Mouse (Mus musculus) urinary bladder, adult 18-20 months (tissue): ENCODE data around the gene Tmem234.

Experiments used
- DNase-seq, 2 experiments: peaks; one replicate each; pipeline ENCODE4 v3.0.0; 2022; ENCODE audit warnings: low spot score in 2 of 2, mixed read lengths in 2 of 2

The Tmem234 gene

DNA sequence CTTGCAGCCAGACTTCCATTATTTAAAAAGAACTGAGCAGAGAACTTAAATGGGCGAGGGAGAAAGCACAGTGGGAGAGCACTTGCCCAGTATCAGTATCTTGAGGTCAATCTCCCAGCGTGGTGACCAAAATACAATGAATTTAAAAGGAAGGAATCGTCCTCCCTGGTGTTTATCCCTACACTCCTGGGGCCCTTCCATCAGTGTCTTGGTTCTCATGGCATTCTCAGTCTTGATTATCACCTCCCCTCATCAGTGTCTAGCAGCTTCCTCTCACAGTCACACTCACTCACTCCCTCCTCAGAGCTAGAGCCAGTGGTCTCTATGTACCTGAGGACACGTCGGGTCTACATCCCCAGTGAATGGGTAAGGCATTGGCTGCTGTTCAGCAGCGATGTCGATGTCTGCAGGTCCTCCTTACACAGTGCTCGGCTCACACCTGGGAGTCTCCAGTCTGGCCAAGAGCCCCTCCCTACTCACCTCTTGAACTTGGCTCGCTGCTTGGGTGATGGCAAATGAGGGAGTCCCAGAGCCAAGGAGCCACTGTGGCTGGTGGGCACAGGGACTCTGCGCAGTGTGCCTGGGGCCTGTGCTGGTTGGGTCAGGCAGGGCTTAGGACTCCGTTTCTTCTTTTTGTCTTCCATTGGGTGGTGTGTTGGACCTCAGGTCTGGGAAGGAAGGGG, 21.8 kb downstream of the Tmem234 start:
- no peak for DNase-seq

DNA sequence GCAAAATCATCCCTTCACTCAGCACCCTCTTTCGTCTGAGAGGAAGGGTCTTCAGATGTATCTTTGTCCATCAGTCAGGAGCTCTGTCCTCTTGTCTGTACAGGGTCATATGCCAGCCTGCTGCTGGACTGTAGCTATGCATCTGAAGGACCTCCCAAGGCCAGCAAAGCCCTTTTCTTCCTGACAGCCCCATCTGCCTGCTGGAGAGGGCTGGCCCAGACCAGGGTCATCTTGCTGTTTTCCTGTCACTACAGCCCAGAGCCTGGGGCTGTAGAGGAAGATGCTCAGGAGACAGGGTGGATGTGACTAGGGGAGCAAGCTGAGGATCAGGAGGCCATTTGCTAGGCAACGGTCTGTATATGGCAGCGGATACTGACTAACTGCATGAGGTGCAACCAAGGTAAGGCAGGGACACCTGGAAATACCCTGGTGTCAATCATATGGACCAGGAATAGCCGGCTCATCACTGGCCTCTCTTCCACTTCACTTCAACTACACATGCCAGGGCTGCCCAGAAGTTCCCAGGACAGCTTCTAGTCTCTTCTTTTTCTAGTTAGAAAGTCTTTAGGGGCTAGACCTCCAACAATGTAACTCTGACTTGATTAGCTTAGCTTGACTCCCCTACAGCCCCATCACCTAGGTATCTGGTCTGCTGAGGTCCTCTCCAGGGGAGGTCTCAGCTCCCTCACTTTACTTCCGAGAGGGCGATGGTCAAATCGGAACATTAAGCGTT, 22.5 kb downstream of the Tmem234 start:
- DNase-seq = no peak

DNA sequence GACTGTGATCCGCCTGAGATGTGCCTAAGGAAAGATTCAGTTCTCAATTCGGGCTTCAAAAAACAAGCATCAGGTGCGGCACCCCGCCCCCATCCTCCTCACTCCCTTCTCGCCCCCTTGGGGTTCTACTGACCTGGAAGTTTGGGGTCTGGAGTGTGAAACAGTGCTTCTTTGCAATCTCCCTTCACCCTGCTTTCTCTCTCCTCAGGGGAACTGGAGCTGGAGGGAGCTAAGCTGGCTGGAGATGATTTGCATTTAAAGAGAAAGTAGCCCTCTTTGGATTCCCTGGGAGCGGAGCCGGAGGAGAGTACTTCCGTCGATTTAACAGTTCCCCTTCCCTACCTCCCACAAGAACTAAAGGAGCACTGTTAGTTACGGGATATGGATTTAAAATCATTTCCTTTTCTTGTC, 23.2 kb downstream of the Tmem234 start, which contains the start of gene Ccdc28b:
Ccdc28b (minus strand) TSS at position 267 of the 411 bp plus-strand sequence.
- DNase-seq = peak in 1 of 2 experiments; percentile 35

- DNase-seq = peak; percentile 43 to 82
Observed at GRCm38 (mm10) chr4:129624281-129625028, 24.0 kb downstream of the Tmem234 start.

GRCm38 (mm10) chr4:129625029-129625370, 24.5 kb downstream of the Tmem234 start:
- no peak for DNase-seq

GRCm38 (mm10) chr4:129625496-129625895, 25.0 kb downstream of the Tmem234 start:
- no peak for DNase-seq

DNA sequence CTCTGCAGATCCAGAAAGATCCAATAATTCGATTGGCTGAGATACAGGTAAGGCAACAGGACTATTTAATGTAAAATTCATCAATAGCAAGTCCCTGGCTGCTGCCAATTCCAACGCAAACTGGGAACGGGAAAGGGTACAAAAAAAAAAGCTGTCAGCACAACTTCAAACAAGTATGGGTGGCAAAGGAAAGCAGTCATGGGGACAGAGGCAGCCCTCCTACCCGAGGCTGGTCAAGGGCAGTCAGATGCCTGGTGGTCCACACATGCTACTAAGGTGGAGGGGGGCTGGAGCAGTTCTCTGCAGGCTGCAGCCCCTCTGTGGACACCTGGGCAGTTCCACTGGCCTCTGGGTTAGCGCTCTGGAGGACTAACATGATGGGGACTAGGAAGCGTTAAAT, 25.6 kb downstream of the Tmem234 start:
- DNase-seq = no peak

GRCm38 (mm10) chr4:129630944-129631343, 30.5 kb downstream of the Tmem234 start:
- DNase-seq = no peak

DNA sequence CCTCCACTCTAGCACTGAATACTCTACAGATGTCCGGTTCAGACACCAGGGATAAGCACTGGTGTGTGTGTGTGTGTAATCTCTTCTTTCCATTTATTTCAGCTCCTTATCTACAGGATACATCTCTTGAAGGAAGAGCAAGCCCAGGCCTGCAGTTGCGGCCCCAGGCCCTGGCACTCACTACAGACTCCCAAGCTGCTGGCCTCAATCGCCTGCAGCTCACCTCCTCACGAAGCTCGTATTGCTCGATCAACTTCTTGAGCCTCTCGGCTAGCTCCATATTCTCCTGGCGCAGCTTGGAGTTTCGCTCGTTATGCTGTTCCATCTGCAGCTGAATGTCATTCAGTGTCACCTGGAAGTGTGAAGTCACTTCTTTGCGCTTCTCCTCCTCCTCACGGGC, 31.4 kb downstream of the Tmem234 start:
- no peak for DNase-seq

GRCm38 (mm10) chr4:129633852-129634251, 33.4 kb downstream of the Tmem234 start:
- no peak for DNase-seq

DNA sequence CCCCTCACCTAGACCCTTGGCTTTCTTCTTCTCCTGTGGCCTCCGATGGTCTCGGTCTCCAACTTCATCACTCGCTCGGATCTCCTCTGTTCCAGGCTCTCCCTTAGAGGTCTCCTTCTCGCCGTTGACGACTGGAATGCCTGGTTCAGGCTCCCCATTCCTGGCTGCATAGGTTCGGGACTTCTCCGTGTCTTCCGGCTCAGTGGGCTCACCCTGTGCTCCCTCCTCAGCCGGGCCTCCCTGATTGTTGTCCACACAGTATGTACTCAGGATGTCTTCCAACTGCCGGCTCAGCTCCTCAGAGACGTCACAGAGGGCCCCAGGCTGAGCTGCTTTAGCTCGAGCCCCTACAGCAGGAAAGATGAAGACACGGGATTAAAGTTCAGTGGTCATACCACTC, 38.8 kb downstream of the Tmem234 start:
- DNase-seq = no peak

- peak in 1 of 2 experiments; percentile 19 for DNase-seq
Observed at GRCm38 (mm10) chr4:129640101-129640637, 39.7 kb downstream of the Tmem234 start.

- DNase-seq = peak; percentile 92 to 94
Observed at GRCm38 (mm10) chr4:129640638-129641467, 40.4 kb downstream of the Tmem234 start, which contains the start of gene Txlna. Gene Txlna, minus strand, starts transcription at chr4:129641065.

DNA sequence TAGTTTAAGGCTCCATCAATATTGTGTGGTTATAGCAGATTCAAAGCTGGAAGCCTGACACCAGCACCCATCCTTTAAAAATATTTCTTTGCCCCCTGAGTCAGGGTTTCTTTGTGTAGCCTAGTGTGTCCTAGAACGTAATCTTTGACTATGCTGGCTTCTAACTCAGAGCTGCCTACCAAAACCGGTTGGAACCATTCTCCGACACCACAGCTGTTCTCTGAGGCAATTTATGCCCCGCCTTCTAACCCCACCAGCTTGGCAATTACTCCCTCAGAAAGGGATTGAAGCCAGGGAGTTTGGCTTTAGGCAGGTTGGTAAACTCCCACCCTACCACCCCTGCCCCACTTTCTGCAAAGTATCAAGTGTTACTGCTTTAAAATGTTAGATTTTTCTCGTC, 41.3 kb downstream of the Tmem234 start:
- no peak for DNase-seq

DNA sequence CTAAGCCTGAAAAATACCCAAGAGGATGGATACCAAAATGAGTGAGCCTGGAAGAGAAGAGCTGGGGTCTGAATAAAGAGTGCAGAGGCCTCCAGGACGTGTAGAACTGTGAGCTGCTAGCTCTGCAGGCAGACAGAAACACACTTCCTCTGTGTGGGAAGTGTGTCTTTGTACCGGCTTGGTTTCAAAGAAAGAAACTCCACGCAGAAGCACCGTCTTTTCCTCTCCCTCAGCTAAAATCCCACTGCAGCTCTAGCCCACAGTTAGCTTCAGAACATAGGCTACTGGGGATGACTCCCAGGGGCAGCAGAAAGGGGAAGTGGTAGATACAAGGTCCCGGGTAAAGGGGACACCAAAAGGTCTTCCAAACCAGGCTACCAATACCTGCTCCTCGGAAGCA, 44.7 kb downstream of the Tmem234 start:
- no peak for DNase-seq

DNA sequence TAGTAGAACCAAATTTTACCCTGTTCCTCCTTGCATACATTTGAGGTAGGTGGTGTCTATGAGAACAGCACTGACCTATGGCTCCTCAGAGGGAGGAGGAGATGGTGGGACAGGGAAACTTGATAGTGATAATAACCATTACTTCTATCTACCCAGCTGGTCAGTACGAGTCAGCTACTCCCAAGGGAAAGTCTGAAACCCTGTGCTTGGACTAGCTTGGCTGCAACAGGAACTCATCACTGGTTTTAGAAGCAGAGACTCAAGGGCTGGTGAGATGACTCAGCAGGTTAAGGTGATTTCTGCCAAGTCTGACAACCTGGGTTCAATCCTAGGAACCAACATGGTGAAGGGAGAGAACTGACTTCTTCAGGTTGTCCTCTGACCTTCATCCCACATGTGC, 48.2 kb downstream of the Tmem234 start:
- no peak for DNase-seq

- DNase-seq = no peak
Observed at GRCm38 (mm10) chr4:129650359-129650758, 49.9 kb downstream of the Tmem234 start.

DNA sequence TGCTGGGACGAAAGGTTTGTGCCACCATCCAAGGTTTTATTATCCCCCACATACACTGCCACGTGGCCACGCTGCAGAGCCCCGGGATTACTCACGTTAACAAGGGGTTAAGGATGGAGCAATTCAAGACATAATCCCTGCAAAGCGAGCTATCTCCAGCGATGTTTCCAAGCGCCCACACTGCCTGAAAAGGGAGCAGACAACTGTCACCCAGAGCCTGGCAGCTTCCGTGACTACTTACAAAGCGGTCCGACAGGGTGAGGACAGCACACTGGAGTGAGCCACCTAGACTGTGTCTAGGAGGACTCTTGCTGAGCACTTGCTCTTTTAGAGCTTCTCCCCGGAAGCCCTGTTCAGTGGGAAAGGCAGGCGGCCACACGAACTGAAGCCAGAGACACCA, 54.3 kb downstream of the Tmem234 start:
- no peak for DNase-seq

DNA sequence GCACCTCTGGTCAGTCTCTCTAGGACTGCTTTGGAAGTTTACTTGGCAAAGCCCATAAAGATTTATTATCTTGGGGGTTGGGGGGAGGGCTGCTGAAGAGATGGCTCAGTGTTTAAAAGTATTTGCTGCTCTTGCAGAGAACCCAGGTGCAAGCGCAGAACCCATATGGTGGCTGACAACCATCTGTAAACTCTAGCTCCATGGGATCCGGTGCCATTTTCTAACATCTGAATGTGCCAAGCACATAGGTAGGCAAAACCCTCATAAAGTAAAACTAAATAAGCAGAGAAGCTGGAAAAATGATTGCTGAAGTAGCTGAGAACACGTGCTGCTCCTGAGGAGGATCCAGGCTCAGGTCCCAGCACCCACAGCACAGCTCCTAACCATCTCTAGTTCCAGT, 61.1 kb downstream of the Tmem234 start:
- no peak for DNase-seq

DNA sequence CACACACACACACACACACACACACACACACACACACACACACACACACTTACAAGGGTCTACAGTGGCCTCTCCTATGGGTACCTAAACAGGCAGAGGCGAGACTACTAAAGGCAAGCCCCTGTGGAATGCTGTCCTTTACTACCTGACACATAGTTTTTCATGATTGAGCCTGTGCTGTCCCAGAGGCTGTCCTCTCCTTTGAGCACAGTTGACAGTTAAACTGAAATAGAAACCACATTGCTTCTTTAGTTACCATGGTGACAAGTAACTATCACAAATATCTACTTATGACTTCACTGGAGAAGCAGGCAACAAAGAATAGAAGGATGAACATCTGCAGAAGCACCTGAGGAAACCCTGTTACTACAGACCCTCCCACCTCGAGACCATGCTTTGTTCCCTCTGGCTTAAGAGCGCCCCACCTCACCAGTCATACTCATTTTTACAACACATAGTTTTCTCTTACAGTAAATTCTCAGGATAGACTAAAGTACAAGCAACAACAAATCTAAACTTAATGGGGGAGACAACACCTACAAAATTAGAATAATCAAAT, 61.9 kb downstream of the Tmem234 start:
- DNase-seq = no peak

- peak in 1 of 2 experiments; percentile 20 for DNase-seq
Observed at GRCm38 (mm10) chr4:129671491-129672082, 71.1 kb downstream of the Tmem234 start.
